Mouse (Mus musculus): Measurements from ENCODE around the gene Gm34653.

- TF ChIP-seq CTCF (IDR thresholded peaks at IDR 0.05; ENCODE audit: control insufficient read depth, insufficient read depth, low read length) (no peak), POLR2A (IDR thresholded peaks at IDR 0.05; ENCODE audit: borderline replicate concordance, control insufficient read depth, low read depth, low read length) (no peak)
Observed at GRCm38 (mm10) chr2:34883190-34883589, 50.4 kb downstream of the Gm34653 start.
